Mouse (Mus musculus) C2C12 (cell line): ENCODE measurements at regions not wholly inside any gene's neighbourhood (a gene's known extent, or its start where the extent isn't known, plus 50 kb on each side); places are given as distances from the start of the nearest gene placed in this dataset.

Experiments used
- CEBPB ChIP-seq: IDR thresholded peaks from one replicate; pipeline ENCODE4 v1.6.1; 2011; ENCODE audit warnings: low read depth, mild to moderate bottlenecking, control low read depth, moderate library complexity
- CTCF ChIP-seq: IDR thresholded peaks from one replicate; pipeline ENCODE4 v1.5.1; 2011; ENCODE audit not compliant: control insufficient read depth, insufficient read depth, insufficient read length

GRCm38 (mm10) chr3:38045523-38045922 is 321.2 kb upstream of the Gm5148 start:
- TF ChIP-seq CTCF (no peak), CEBPB (no peak)
